Mouse (Mus musculus): ENCODE data around the gene Prrxl1. TPM values are rescaled to one million over a fixed set of nuclear protein-coding genes. Genes with fewer than 3 reads are reported as not detected.
A peak's percentile ranks its signal among the peaks of the same experiment; 100 is the strongest.

Prrxl1 gene
- total RNA-seq, 2 experiments from 2014 or later = not detected

DNA sequence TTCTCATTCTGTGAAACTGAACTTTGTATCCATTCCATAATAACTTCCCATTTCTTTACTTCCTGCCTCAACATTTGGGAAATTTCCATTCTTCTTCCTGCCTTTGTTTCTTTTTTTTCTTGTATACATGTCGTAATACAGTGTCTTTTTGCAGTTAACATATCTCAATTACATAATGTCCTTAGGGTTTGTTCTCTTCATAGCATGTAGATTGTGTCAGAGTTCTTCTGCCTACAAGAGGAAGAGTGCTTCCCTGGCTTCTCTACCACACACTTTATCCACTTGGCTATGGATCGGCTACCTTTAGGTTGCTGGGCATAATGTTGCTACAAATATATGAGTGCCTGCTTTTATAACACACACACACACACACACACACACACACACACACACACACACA lies 96.7 kb downstream of the Prrxl1 start:
- TF ChIP-seq CTCF (IDR thresholded peaks at IDR 0.05) = no peak
- no peak for DNase-seq
- intact Hi-C loops (cut with DNase I) = no loop called here
- no peak overlapping the region for H3K4me3 ChIP-seq
- no peak overlapping the region for H3K27ac ChIP-seq

DNA sequence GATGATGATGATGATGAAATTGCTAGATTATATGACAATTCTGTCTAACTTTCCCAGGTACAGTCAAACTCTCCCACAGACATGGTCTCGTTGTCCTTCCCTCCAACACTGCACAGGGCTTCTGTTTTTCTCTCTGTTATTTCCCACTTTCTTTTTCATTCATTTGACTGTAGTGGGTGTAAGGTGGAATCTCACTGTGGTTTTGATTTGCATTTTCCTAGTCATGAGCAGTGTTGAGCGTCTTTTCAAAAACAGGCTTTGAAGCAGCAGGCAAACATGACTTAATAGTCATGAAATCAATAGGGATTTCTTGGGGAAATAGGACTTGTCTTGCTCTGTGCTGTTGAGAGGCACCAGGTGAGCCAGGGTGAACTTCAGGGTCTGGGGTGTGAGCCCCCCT lies 97.1 kb downstream of the Prrxl1 start:
- DNase-seq = no peak
- H3K4me3 ChIP-seq = no peak overlapping the region
- no peak for TF ChIP-seq CTCF (IDR thresholded peaks at IDR 0.05)
- no peak overlapping the region for H3K27ac ChIP-seq
- intact Hi-C loops (cut with DNase I) = no loop called here

DNA sequence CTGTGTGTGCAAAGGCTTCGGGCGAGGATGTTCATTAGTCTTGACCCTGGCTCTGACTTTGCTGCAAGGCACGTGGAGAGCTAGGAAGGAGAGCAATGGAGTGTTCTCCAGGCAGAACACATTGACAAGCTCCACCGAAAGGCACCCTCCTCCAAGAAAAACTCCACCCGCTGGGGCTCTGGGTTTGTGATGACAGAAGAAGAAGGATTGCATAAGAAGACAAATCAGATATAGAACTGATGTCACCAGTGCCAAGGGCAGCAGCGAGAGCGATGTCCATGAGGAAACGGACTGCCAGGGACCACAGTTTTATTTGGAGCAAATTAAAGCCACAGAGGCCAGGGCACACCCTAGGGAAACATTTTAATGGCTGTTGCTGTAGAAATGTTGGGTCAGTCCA lies 98.6 kb downstream of the Prrxl1 start:
- Histone ChIP-seq H3K4me3 (0 out of 2 replicates have a peak overlapping the region, but pooled peaks have one; percentile 21), H3K27ac (peak overlapping the region; percentile 92)
- TF ChIP-seq CTCF (IDR thresholded peaks at IDR 0.05) = no peak
- intact Hi-C loops (cut with DNase I) = no loop called here
- DNase-seq = peak; percentile 71

DNA sequence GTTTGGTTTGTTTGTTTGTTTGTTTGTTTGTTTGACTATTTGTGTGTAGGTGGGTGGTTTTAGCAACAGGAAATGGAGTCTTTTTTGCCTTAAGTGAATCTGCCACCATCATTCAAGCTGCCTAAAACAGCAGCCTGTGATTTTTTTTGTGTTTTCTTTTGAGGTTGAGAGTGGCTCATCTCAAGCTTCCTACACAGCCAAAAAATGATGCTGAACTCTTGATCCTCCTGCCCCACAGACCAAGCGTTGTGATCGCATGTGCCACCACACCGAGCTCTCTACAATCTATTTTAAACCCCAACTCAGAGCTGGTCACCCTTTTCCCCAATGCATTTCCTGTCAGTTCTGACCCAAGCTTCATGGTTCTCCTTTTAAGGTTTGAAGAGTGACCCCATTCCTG lies 99.3 kb downstream of the Prrxl1 start:
- Histone ChIP-seq H3K27ac (peak overlapping the region; percentile 92), H3K4me3 (no peak overlapping the region)
- intact Hi-C loops (cut with DNase I) = no loop called here
- no peak for DNase-seq
- no peak for TF ChIP-seq CTCF (IDR thresholded peaks at IDR 0.05)

Other genes starting within 250 kb of the Prrxl1 start
- gene 1700024G13Rik, start 211.0 kb upstream of the Prrxl1 start, total RNA-seq (2021) = not detected
- not detected for gene Slc18a3, start 134.6 kb upstream of the Prrxl1 start, total RNA-seq (2021)
- not detected for gene Chat, start 133.4 kb upstream of the Prrxl1 start, total RNA-seq (2021)
- 1 to 10 TPM; 4.4 to 4.5 TPM for gene Ercc6, start 85.9 kb upstream of the Prrxl1 start, total RNA-seq (2021)
- 100 to 1,000 TPM; 264 to 326 TPM for gene 3425401B19Rik, start 85.9 kb downstream of the Prrxl1 start, total RNA-seq (2021)
- gene Tmem273, start 186.6 kb downstream of the Prrxl1 start, total RNA-seq (2021) = under 1 TPM in 1 of 2 experiments, not detected in 1; 0.25 TPM
- not detected for gene Fam170b, start 234.6 kb downstream of the Prrxl1 start, total RNA-seq (2021)

Data from gastrocnemius, adult 2 months (tissue).